Mouse (Mus musculus) heart, adult 9 months (tissue): Measurements from ENCODE around the gene Gm5169.
"Not testable (repeated sequence)": the region's sequence is repeated elsewhere in the genome, so short reads cannot be mapped to it uniquely, and the experiment has no call there.

Experiments
- DNase-seq, 2 experiments: peaks; one replicate each; pipeline ENCODE4 v3.0.0; 2022; ENCODE audit warnings: low spot score in 2 of 2

Gm5169 gene

GRCm38 (mm10) chrX:25301355-25301754, at the start of gene Gm5169:
Gene Gm5169 (minus strand): TSS chrX:25301455.
- not testable (repeated sequence) for DNase-seq

GRCm38 (mm10) chrX:25347424-25347823, 46.2 kb upstream of the Gm5169 start:
- not testable (repeated sequence) for DNase-seq
